Mouse (Mus musculus): Measurements from ENCODE around the gene Crebzf. TPM values are rescaled to one million over a fixed set of nuclear protein-coding genes. Genes with fewer than 3 reads are reported as not detected.

Crebzf gene
- 13.6 TPM for polyA plus RNA-seq (2017; shearing (Covaris generic))

GRCm38 (mm10) chr7:90442518-90443080 is at the start of gene Crebzf:
TSS of gene Crebzf (plus strand) at chr7:90442729.

GRCm38 (mm10) chr7:90426020-90427001 is 16.2 kb upstream of the Crebzf start, which contains the start of gene Ccdc89:
TSS of gene Ccdc89 (plus strand) at chr7:90426577.

GRCm38 (mm10) chr7:90456845-90457468 is 14.4 kb downstream of the Crebzf start, which contains the start of gene Tmem126a:
TSS of gene Tmem126a (minus strand) at chr7:90457229.

GRCm38 (mm10) chr7:90475793-90476312 is 33.3 kb downstream of the Crebzf start, which contains the start of gene Tmem126b:
TSS of gene Tmem126b (minus strand) at chr7:90476001.

GRCm38 (mm10) chr7:90476313-90477245 is 34.0 kb downstream of the Crebzf start, which contains the start of gene Dlg2:
TSS of gene Dlg2 (plus strand) at chr7:90476672.

Other genes with a start within 250 kb of the Crebzf start
- not detected for gene Ccdc83, start 177.0 kb upstream of the Crebzf start, polyA plus RNA-seq (2017; shearing (Covaris generic))
- gene Sytl2, start 140.5 kb upstream of the Crebzf start, polyA plus RNA-seq (2017; shearing (Covaris generic)): 70.7 TPM
- not detected for gene Ccdc89, start 16.2 kb upstream of the Crebzf start, polyA plus RNA-seq (2017; shearing (Covaris generic))
- 95.0 TPM for gene Tmem126a, start 14.5 kb downstream of the Crebzf start, polyA plus RNA-seq (2017; shearing (Covaris generic))
- gene Tmem126b, start 33.3 kb downstream of the Crebzf start, polyA plus RNA-seq (2017; shearing (Covaris generic)): 41.1 TPM
- 0.45 TPM for gene Dlg2, start 33.9 kb downstream of the Crebzf start, polyA plus RNA-seq (2017; shearing (Covaris generic))